Mouse (Mus musculus) heart, postnatal 0 days (tissue): Measurements from ENCODE around the gene Notch2. TPM values are rescaled to one million over a fixed set of nuclear protein-coding genes. Genes with fewer than 3 reads are reported as not detected.

Experiments
- ATAC-seq: fragments of 200-750 bp; cut with Nextera tagmentation; 2 replicates; pipeline ENCODE4 v1.8.0; 2017; ENCODE audit warnings: low read depth, moderate number of reproducible peaks, moderate library complexity; ENCODE audit not compliant: insufficient read depth
- DNase-seq: peaks from one replicate; pipeline ENCODE4 v3.0.0-alpha.2; 2016; ENCODE audit warnings: low spot score
- H3K27ac ChIP-seq: fragments of 300-500 bp; sonication (generic); 2 replicates; pipeline ENCODE4 v1.5.1; 2014; ENCODE audit warnings: low read depth, mild to moderate bottlenecking
- H3K27me3 ChIP-seq: fragments of 300-500 bp; sonication (generic); 2 replicates; pipeline ENCODE4 v1.6.1; 2014; ENCODE audit warnings: low read length, mixed read lengths; ENCODE audit not compliant: control insufficient read depth, insufficient read depth
- H3K36me3 ChIP-seq: fragments of 300-500 bp; sonication (generic); replicated peaks from 2 replicates; pipeline ENCODE4 v1.6.1; 2014; ENCODE audit warnings: low read length, mixed read lengths; ENCODE audit not compliant: control insufficient read depth, insufficient read depth
- H3K4me1 ChIP-seq: fragments of 300-500 bp; sonication (generic); 2 replicates; pipeline ENCODE4 v1.6.1; 2014; ENCODE audit warnings: antibody characterized with exemption; ENCODE audit not compliant: control insufficient read depth, insufficient read depth
- H3K4me2 ChIP-seq: fragments of 300-500 bp; sonication (generic); 2 replicates; pipeline ENCODE4 v1.6.1; 2014; ENCODE audit warnings: low read depth, mild to moderate bottlenecking, low read length, moderate library complexity
- H3K4me3 ChIP-seq: fragments of 300-500 bp; sonication (generic); 2 replicates; pipeline ENCODE4 v1.5.1; 2014; ENCODE audit warnings: low read depth, low read length
- H3K9ac ChIP-seq: fragments of 300-500 bp; sonication (generic); replicated peaks from 2 replicates; pipeline ENCODE4 v1.6.1; 2014; ENCODE audit warnings: low read depth, low read length, mixed read lengths
- H3K9me3 ChIP-seq: fragments of 300-500 bp; sonication (generic); replicated peaks from 2 replicates; pipeline ENCODE4 v1.6.1; 2016; ENCODE audit warnings: low read length; ENCODE audit not compliant: control insufficient read depth
- CTCF ChIP-seq: IDR thresholded peaks from 2 replicates; pipeline ENCODE4 v1.5.1; 2016; ENCODE audit warnings: antibody characterized with exemption, control low read depth, low read depth
- EP300 ChIP-seq: IDR thresholded peaks from 2 replicates; pipeline ENCODE4 v1.6.1; 2016; ENCODE audit warnings: antibody characterized with exemption, low read depth
- WGBS: fragments of 180-500 bp; shearing (Covaris S2); extraction: QIAGEN DNeasy Blood & Tissue Kit; methylation state at CpG from one replicate; pipeline ENCODE4 v1.1.7; 2014; 5-methylcytosine and 5-hydroxymethylcytosine counted together
- polyA plus RNA-seq: library from polyadenylated mRNA; unstranded; fragments of >200 nt; fragmentation: Nextera tagmentation; extraction: Ambion mirVana; gene quantifications from 2 replicates; pipeline ENCODE4 v1.2.1, GENCODE M21; 2015
- total RNA-seq: library from RNA; depleted of rRNA; stranded (reverse); fragments of >200 nt; gene quantifications from 2 replicates; pipeline ENCODE4 v1.2.3, GENCODE M21; 2014; ENCODE audit warnings: low replicate concordance

Gene Notch2
- total and polyA plus RNA-seq, 2 experiments from 2014 or later = 5.5 to 53.7 TPM

GRCm38 (mm10) chr3:97978710-97979109, 34.6 kb upstream of the Notch2 start:
- no peaks in the 10 kb centered on the region for H3K27me3 ChIP-seq
- WGBS = 79% methylated on average over 2 of the region's 2 CpGs
- no peak overlapping the region for H3K27ac ChIP-seq
- no peaks in the 10 kb centered on the region for H3K9me3 ChIP-seq
- ATAC-seq (no peak), DNase-seq (no peak)
- no peak overlapping the region for H3K9ac ChIP-seq
- H3K4me1 ChIP-seq = no peaks in the 10 kb centered on the region
- H3K4me3 ChIP-seq = no peak overlapping the region
- no peaks in the 10 kb centered on the region for H3K36me3 ChIP-seq
- no peak for TF ChIP-seq CTCF
- no peak for TF ChIP-seq EP300
- no peak overlapping the region for H3K4me2 ChIP-seq

GRCm38 (mm10) chr3:97980683-97981327, 32.5 kb upstream of the Notch2 start:
- no peak overlapping the region for H3K27ac ChIP-seq
- DNase-seq = no peak
- no peaks in the 10 kb centered on the region for H3K36me3 ChIP-seq
- H3K27me3 ChIP-seq = no peaks in the 10 kb centered on the region
- no peak overlapping the region for H3K9ac ChIP-seq
- 88% methylated on average over 8 of the region's 8 CpGs for WGBS
- H3K4me2 ChIP-seq = no peak overlapping the region
- H3K4me3 ChIP-seq = no peak overlapping the region
- no peaks in the 10 kb centered on the region for H3K9me3 ChIP-seq
- no peaks in the 10 kb centered on the region for H3K4me1 ChIP-seq
- TF ChIP-seq CTCF (no peak), EP300 (no peak)
- ATAC-seq = no peak

GRCm38 (mm10) chr3:97981376-97981906, 31.9 kb upstream of the Notch2 start:
- TF ChIP-seq CTCF = no peak
- TF ChIP-seq EP300 = no peak
- H3K9ac ChIP-seq = no peak overlapping the region
- DNase-seq (no peak), ATAC-seq (no peak)
- H3K4me1 ChIP-seq = 0 out of 2 replicates have a peak, but pooled peaks cover under 1% of the 10 kb centered on the region
- H3K4me3 ChIP-seq = no peak overlapping the region
- WGBS = 74% methylated on average over 3 of the region's 3 CpGs
- H3K4me2 ChIP-seq = no peak overlapping the region
- H3K27me3 ChIP-seq = no peaks in the 10 kb centered on the region
- H3K27ac ChIP-seq = no peak overlapping the region
- H3K9me3 ChIP-seq = no peaks in the 10 kb centered on the region
- H3K36me3 ChIP-seq = no peaks in the 10 kb centered on the region

- DNase-seq = no peak
- ATAC-seq = no peak
- no peak overlapping the region for H3K27ac ChIP-seq
- H3K36me3 ChIP-seq = no peaks in the 10 kb centered on the region
- TF ChIP-seq CTCF = no peak
- no peak for TF ChIP-seq EP300
- H3K4me2 ChIP-seq = no peak overlapping the region
- no peak overlapping the region for H3K9ac ChIP-seq
- H3K4me3 ChIP-seq = no peak overlapping the region
- 82% methylated on average over 10 of the region's 10 CpGs for WGBS
- 0 out of 2 replicates have a peak, but pooled peaks cover 4% of the 10 kb centered on the region for H3K4me1 ChIP-seq
- no peaks in the 10 kb centered on the region for H3K27me3 ChIP-seq
- no peaks in the 10 kb centered on the region for H3K9me3 ChIP-seq
Observed at GRCm38 (mm10) chr3:97984870-97985506, 28.3 kb upstream of the Notch2 start.

GRCm38 (mm10) chr3:97985691-97986090, 27.6 kb upstream of the Notch2 start:
- H3K9ac ChIP-seq = no peak overlapping the region
- TF ChIP-seq EP300 (no peak), CTCF (no peak)
- DNase-seq (no peak), ATAC-seq (no peak)
- H3K27me3 ChIP-seq = no peaks in the 10 kb centered on the region
- no peak overlapping the region for H3K27ac ChIP-seq
- no peaks in the 10 kb centered on the region for H3K36me3 ChIP-seq
- 86% methylated on average over 3 of the region's 3 CpGs for WGBS
- H3K4me2 ChIP-seq = no peak overlapping the region
- 0 out of 2 replicates have a peak, but pooled peaks cover 4% of the 10 kb centered on the region for H3K4me1 ChIP-seq
- H3K4me3 ChIP-seq = no peak overlapping the region
- no peaks in the 10 kb centered on the region for H3K9me3 ChIP-seq
